Mouse (Mus musculus) mouse embryonic stem cell (cell line): ENCODE results near the gene Ppp5c.

Experiments used
- in situ Hi-C, 2 experiments: fragments of 300-500 bp; cut with MboI; formaldehyde crosslinking; loops; 1 replicate in 1 of 2; 3 replicates in 1 of 2; pipeline ENCODE4 v1.14.3; 2019 to 2020; ENCODE audit warnings: low sequenced_read_pairs in 2 of 2, low pct_unique_long_range_greater_than_20kb in 1 of 2, mixed read lengths in 1 of 2; ENCODE audit not compliant: unreplicated experiment in 1 of 2

Ppp5c gene

DNA sequence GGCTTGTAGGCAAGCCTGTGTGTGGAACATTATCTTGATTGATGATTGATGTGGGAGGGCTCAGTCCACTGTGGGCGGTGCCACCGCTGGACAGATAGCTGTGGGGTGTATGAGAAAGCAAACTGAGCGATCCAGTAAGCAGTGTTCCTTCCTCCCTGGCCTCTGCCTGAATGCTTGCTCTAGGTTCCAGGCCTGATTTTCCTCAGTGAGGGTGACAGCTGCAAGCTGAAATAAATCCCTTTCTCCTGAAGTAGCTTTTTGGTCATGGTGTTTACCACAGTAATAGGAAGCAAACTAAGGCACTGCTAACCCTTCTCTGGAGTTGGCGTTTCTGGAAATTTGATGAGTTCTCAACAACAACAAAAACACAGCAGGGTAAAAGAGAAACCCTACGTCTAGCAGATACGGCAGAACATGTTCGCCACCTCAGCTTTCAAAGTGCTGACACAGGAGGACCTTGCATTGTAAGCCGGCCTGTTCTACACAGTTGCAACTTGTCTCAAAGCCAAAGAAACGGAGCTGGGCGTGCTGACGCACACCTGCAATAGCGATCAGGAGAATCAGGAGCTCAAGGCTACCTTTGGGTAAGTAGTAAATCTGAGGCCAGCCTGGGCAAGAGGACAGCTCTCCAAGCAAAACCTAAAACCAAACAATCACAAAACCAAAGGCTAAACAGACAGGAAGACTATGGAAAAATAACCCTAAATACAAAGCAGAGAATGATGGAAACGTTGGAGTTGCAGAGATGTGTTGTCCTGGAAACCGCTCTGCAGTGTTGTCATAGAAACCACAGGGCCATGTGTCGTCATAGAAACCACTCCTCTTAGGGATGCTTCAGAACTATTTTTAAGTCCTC, 71.1 kb downstream of the Ppp5c start:
- in situ Hi-C loops, result no loop called here

DNA sequence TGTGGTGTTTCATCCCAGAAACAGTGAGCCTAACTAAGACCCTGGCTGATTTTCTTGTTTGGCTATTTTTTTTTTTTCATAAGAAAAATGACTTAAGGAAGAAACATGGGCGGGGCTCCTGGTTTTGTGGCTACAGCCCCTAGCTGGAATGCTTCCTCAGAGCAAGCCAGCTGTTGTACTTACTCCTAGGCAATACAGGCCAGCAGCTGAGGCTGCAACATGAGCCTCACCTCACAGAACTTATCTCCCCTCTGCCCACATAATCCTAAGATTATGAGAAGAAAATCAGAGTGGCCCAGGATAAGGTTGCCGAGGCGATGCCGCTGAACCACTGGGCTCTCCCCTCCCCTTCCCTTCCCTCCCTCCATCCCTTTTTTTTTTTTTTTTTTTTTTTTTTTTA, 72.0 kb downstream of the Ppp5c start:
- in situ Hi-C loops, result no loop called here
